Mouse (Mus musculus) bone marrow, adult 2 months (tissue): ENCODE data around the gene Gm49403. TPM values are rescaled to one million over a fixed set of nuclear protein-coding genes. Genes with fewer than 3 reads are reported as not detected.
A peak's percentile ranks its signal among the peaks of the same experiment; 100 is the strongest.
"Not testable (repeated sequence)": the region's sequence is repeated elsewhere in the genome, so short reads cannot be mapped to it uniquely, and the experiment has no call there.

Experiments
- H3K27ac ChIP-seq: fragments of 200-500 bp; 2 replicates; pipeline ENCODE4 v1.5.1; 2012; ENCODE audit warnings: low read depth, mild to moderate bottlenecking, control low read depth, inconsistent platforms, low read length; ENCODE audit not compliant: control insufficient read depth, poor library complexity, insufficient read depth
- H3K4me1 ChIP-seq: fragments of 200-500 bp; 2 replicates; pipeline ENCODE4 v1.6.1; 2011; ENCODE audit warnings: low read length; ENCODE audit not compliant: control insufficient read depth, insufficient read depth
- H3K4me3 ChIP-seq: fragments of 200-500 bp; replicated peaks from 2 replicates; pipeline ENCODE3; 2011; ENCODE audit warnings: mild to moderate bottlenecking, low read depth, low read length, control low read depth; ENCODE audit not compliant: control insufficient read depth
- CTCF ChIP-seq: fragments of 200-500 bp; IDR thresholded peaks from 2 replicates; pipeline ENCODE4 v1.5.1; 2011; ENCODE audit warnings: low read length, control low read depth; ENCODE audit not compliant: control insufficient read depth, insufficient read depth
- POLR2A ChIP-seq: fragments of 200-500 bp; IDR thresholded peaks from 2 replicates; pipeline ENCODE4 v1.6.1; 2011; ENCODE audit warnings: low read depth, mild to moderate bottlenecking, control low read depth, low read length, borderline replicate concordance; ENCODE audit not compliant: control insufficient read depth
- WGBS: fragments of 180-500 bp; shearing (Covaris S2); methylation state at CpG from one replicate; pipeline ENCODE4 v1.1.7; 2018; 5-methylcytosine and 5-hydroxymethylcytosine counted together
- polyA plus RNA-seq: library from polyadenylated mRNA; stranded (reverse); fragments of >200 nt; gene quantifications from 2 replicates; pipeline ENCODE4 v1.2.4, GENCODE M21; 2011; ENCODE audit warnings: low replicate concordance; ENCODE audit not compliant: missing spikeins, insufficient read depth, insufficient read length

Gene Gm49403
- polyA plus RNA-seq = not detected in 2 replicates

GRCm38 (mm10) chr19:8883616-8884015 is at the start of gene Gm49403, which contains the start of gene Lbhd1:
Gm49403 (plus strand) TSS chr19:8883930.
Lbhd1 (plus strand) TSS chr19:8883732.
- TF ChIP-seq POLR2A = no peak
- no peak for TF ChIP-seq CTCF
- peaks cover 2% of the 10 kb centered on the region; the same call in 1 of the 2 replicates for H3K4me1 ChIP-seq

GRCm38 (mm10) chr19:8836327-8836726 is 47.4 kb upstream of the Gm49403 start:
- H3K4me3 ChIP-seq, H3K4me1 ChIP-seq, H3K27ac ChIP-seq: not testable (repeated sequence)
- 97% methylated on average over 10 of the region's 10 CpGs for WGBS

More at GRCm38 (mm10) chr19:8883616-8884015, at the start of gene Gm49403, which contains the start of gene Lbhd1:
- Histone ChIP-seq H3K27ac (no peak within 1 kb of the TSS), H3K4me3 (no peak within 1 kb of the TSS)
- WGBS = 77% methylated on average over 3 of the region's 3 CpGs

GRCm38 (mm10) chr19:8837251-8837791 is 46.4 kb upstream of the Gm49403 start, which contains the start of gene Bscl2:
Bscl2 (plus strand) TSS chr19:8837467.
- peak; percentile 44; the same call in 1 of the 2 replicates for TF ChIP-seq CTCF
- TF ChIP-seq POLR2A = peak; percentile 69; the same call in 1 of the 2 replicates
- WGBS = 2% methylated on average over 38 of the region's 38 CpGs
- peaks cover 2% of the 10 kb centered on the region; the same call in 1 of the 2 replicates for H3K4me1 ChIP-seq
- peak within 1 kb of the TSS; percentile 92 for H3K27ac ChIP-seq
- peak within 1 kb of the TSS; percentile 81 for H3K4me3 ChIP-seq

GRCm38 (mm10) chr19:8838041-8838730 is 45.5 kb upstream of the Gm49403 start:
- WGBS = 20% methylated on average over 15 of the region's 15 CpGs
- no peak for TF ChIP-seq CTCF
- TF ChIP-seq POLR2A = no peak
- Histone ChIP-seq H3K4me1 (peaks cover 2% of the 10 kb centered on the region; the same call in 1 of the 2 replicates), H3K27ac (peak overlapping the region; percentile 92; the same call in 1 of the 2 replicates), H3K4me3 (peak overlapping the region; percentile 81)

- H3K4me3 ChIP-seq = peak within 1 kb of the TSS; percentile 81
- no peak for TF ChIP-seq CTCF
- no peak for TF ChIP-seq POLR2A
- H3K27ac ChIP-seq = no peak within 1 kb of the TSS; the same call in 1 of the 2 replicates
- peaks cover 2% of the 10 kb centered on the region; the same call in 1 of the 2 replicates for H3K4me1 ChIP-seq
- WGBS = 88% methylated on average over 11 of the region's 11 CpGs
Measured at GRCm38 (mm10) chr19:8839103-8839907, 44.4 kb upstream of the Gm49403 start, which contains the start of gene Gng3. Gng3 (minus strand) TSS chr19:8839194.

- peak overlapping the region; percentile 81 for H3K4me3 ChIP-seq
- H3K4me1 ChIP-seq = peaks cover 2% of the 10 kb centered on the region; the same call in 1 of the 2 replicates
- no peak for TF ChIP-seq CTCF
- TF ChIP-seq POLR2A = peak; percentile 74; the same call in 1 of the 2 replicates
- H3K27ac ChIP-seq = peak overlapping the region; percentile 47
- 26% methylated on average over 29 of the region's 29 CpGs for WGBS
Measured at GRCm38 (mm10) chr19:8839908-8840791, 43.6 kb upstream of the Gm49403 start.

GRCm38 (mm10) chr19:8841012-8841411 is 42.7 kb upstream of the Gm49403 start:
- WGBS = 74% methylated on average over 7 of the region's 7 CpGs
- no peak for TF ChIP-seq CTCF
- peaks cover 2% of the 10 kb centered on the region; the same call in 1 of the 2 replicates for H3K4me1 ChIP-seq
- H3K27ac ChIP-seq = no peak overlapping the region
- H3K4me3 ChIP-seq = no peak overlapping the region
